Mouse (Mus musculus) ovary, postnatal 36 days (tissue): ENCODE data around the gene Taar8c.
"Not testable (repeated sequence)": the region's sequence is repeated elsewhere in the genome, so short reads cannot be mapped to it uniquely, and the experiment has no call there.

ENCODE experiments used
- DNase-seq: peaks from one replicate; pipeline ENCODE4 v3.0.0; 2022; ENCODE audit warnings: low spot score, mixed read lengths

Gene Taar8c

DNA sequence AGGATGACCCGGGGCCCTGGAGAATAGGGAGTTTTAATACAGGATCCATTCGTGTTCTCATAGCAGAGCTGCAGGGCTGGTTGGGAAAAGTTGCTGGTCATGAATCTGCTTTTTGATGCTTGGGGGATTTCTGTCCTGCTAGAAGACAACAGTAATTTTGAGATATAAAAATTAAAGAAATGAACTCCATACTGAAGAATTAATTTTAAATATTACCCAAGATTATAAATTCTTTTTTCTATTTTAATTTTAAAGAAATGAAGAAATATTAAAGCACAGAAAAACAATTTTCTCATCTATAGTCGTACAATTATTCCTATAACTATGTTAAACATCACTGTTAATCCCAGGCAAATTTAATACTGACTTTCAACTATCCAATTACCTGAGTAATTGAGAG is at the start of gene Taar8c:
TSS of gene Taar8c (minus strand) at position 101 of the 400 bp plus-strand sequence.
- not testable (repeated sequence) for DNase-seq

DNA sequence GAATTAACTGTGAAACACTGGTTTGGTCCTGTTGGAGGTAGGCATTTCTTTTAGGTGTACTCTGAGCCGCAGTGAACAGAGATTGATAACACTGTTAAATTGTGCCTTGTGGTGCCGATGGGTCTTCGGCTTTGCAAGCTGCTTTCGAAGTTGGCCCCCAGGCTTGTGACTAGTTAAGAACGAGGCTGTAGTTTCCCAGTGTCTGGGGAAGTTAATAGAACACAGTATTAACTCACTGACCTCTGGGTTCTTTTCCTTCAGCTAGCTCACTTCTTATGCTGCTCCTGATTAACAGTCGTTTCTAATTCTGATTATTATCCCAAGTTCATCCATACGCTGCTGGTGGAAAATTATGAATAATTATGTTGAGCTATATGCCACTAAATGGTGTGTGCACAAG is 48.4 kb upstream of the Taar8c start:
- no peak for DNase-seq

DNA sequence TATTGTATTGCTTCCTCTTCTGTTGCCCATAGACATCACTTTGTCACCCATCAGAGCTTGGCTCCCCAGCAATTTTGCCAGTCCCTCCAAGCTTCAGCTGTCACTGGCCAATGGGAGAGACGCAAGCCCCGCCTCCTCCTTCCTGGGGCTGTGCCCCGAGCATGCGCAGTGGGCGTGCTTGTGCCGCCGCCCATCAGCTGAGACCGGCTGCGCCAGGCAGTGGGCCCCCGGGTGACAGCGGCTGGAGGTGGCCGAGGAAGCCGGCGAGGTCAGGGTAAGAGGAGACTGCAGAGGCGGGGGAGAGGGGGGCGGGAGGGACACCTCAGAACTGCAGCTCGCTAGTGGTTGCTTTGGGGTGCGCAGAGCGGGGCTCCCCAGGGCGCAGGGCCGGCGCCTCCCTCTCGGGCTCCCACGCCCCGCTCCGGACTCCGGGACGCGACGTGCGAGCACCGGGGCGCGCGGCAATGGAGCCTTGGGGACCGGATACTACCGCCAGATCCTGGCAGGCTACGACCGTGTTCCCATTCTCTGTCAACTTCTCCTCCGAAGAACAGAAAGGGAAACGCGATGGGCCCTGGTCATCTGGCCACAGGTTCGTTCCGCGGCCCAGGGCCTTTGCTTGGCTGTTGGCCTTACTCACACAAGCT is 47.5 kb upstream of the Taar8c start, which contains the start of gene Stx7:
TSS of gene Stx7 (plus strand) at position 168 of the 647 bp plus-strand sequence.
- DNase-seq: peak; percentile 92

DNA sequence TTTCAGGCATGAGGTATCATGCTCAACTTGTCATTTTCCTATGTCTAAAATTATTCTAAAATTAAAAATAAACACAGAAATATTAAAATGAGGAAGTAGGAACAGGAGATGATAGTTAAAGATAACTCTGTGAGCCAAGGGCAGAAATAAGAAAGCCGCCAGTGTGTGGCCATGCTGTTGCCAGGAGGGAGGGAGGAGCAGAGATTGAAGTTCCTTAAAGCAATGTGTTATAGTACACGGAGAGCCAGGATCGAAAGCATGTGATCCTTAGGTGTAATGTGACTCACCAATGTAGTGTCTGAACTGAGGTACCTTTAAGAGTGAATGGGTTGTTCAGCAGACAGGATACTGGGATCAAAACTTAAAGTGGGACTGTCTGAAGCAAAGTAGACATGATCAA is 41.0 kb upstream of the Taar8c start:
- no peak for DNase-seq

DNA sequence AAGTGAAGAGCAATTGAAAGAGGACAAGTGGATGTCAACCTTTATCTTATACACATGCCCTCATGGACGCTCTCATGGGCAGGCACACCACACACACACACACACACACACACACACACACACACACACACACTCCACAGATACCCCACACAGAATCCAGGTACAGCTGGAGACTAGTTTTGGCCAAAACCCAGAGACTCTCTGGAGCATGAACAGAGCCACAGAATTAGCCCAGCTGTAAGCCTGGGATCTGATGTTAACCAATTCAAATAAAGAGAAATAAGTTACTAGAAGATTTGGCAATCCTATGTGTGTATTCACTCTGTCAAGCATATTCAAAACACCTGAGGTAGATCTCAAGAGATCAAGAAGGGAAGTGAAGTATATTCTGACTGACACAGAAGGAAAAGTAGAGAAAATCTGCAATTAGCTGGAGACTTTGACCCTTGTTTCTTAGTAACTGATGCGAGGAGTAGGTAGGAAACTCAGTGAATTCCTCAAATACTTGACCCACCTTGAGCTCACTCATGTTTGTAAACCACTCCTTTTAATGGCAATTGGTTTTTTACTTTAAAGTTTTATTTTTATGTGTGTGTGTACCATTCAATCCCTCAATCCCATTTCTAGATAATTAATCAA is 37.0 kb upstream of the Taar8c start:
- no peak for DNase-seq

DNA sequence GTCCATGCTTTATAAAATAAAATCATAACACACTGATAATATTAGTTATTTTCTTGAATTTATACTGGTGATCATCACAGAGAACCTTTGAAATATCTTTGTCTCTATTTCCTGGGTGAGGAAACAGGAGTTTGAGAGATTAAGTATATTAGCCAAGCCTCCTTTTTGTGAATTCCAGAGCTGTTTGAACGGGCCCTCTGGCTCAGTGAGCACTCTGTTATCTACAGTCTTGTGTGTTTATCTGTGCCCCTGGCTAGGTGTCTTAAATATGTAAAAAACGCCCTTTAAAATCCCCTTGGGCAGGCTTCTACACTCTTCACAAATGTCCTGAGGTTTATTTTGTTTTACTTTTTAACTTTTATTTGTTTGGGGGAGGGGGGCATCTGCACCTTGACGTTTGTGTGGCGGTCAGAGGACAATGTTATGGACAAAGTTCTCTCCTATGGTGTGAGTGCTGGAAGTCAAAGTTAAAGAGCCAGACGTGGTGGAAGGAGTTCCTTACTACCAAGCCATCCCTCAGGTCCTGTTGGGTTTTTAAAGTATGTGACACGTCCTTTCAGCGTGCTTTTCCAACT is 32.4 kb upstream of the Taar8c start:
- DNase-seq: no peak

DNA sequence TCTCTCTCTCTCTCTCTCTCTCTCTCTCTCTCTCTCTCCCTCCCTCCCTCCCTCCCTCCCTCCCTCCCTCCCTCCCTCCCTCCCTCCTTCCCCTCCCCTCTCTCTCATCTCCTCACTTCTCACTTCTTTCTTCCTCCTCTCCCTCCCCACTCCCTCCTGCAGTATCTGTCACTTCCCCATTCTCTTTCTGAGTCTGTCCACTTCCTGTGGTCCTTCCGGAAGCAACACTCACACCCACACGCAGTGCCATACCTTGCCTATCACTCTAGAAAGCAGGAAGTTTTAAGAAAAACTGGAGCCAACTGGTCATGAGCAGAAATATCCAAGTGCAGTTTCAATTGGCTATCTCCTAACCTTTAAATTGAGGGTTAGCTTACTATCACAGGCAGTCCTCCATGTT is 31.4 kb upstream of the Taar8c start:
- no peak for DNase-seq

DNA sequence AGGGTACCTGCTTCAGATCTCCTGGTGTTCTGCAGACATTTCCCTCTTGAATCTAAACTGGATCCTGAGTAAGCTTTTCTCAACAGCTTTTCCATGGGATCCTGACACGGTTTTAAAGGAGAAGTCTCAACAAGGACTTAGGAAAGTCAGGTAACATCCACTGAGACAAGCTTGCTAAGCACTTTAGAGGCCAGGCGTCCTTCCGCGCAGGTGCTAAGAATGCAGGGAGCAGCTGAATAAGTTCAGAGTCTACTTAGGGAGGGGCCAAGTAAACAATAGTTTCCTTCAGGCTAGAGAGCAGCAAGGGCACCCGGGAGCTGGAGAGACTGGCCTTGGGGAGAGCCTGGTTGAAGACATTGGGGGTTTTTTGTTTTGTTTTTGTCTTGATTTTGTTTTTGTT is 30.6 kb upstream of the Taar8c start:
- peak; percentile 20 for DNase-seq

DNA sequence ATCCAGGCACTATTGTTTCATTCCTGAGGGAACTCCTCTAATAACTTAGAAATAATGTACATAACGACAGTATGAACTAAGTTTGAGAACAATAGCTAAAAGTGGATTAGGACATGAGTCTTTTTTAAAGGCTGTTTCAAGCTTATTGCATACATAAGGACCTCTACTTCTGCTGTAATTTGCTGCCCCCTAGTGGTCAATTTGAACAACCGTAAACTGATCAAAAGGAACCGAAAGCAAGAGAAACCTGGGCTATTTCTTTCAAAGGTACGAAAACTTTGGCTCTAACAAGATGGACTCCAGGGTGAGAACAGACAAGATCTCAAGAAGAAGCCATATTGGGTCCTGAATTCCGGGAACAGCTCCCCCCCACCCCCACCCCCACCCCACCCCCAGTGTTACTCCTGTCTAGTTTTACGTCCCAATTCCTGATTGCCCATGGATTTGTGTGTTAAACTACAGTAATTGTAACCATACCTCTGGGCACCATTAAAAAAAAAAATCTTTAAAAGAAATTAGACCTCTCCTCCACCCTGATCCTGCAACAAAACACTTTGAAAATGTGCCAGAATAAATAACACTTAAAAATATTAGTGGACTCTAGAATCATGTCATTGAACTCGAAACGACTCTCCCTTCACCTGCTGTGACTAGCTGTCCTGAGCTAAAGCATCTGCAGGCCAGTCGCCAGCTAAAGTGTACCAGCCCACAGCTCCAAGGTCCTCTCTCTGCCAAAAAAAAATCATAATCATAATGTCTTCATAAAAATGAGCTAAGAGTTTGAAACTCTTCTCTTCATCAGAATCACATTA is 29.9 kb upstream of the Taar8c start:
- DNase-seq: no peak

DNA sequence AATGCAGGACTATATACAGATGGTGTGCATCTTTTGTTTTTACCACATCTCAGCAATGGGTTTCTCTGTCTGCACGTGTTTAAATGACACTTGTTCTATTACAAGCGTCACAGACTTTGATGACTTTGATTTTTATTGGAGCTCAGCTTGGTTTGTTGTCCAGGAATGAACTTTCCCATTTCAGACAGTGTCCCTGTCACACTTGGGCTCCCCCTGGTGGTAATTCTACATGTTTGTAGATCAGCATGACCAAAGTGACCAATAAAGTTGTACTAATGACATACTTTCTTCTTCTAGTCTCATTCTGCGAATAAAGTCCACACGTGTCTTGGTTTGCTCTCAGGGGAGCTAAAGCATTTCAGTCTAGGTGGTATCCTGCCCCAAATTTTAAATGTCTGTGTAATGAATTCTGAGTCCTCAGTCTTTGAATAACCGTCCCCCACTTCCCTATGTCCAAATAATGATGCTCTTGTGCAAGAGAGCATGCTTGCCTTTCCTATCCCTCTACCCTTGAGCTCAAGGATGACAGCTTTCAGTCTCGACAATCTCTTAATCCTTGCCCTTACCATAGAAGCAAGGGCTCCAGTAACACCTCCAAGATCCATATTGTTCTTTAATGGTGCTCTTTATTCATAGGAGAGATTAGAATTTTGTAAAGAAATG is 9.5 kb upstream of the Taar8c start:
- no peak for DNase-seq

DNA sequence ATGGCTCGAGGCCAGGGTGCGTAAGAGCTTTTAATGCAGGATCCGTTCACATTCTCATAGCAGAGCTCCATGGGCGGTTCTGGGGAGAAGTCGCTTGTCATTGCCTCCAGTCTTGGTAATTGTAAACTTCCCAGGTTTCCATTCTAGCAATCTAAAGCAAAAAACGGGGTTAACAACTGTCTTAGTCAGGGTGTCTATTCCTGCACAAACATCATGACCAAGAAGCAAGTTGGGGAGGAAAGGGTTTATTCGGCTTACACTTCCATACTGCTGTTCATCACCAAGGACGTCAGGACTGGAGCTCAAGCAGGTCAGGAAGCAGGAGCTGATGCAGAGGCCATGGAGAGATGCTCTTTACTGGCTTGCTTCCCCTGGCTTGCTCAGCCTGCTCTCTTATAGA is 7.7 kb upstream of the Taar8c start, which contains the start of gene Taar9:
TSS of gene Taar9 (minus strand) at position 101 of the 400 bp plus-strand sequence.
- not testable (repeated sequence) for DNase-seq

DNA sequence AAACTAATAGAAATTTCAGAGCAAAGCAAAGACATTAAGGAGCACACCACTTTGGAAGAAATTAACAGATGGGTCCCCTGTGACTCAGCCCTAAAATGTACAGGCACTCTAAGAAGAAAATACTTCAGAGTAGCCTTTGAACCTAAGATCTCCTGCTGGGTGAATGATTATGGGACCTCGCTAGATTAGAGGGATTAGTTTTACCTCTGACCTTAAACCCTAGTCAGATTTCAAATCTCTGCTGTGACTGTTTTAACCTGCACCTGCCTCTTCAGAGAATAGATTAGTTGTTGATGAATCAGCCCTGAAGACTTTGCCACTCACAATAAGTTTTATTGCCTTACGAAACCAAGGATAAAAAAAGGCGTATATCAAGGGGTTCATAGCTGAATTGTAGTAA is 6.5 kb upstream of the Taar8c start:
- no peak for DNase-seq

DNA sequence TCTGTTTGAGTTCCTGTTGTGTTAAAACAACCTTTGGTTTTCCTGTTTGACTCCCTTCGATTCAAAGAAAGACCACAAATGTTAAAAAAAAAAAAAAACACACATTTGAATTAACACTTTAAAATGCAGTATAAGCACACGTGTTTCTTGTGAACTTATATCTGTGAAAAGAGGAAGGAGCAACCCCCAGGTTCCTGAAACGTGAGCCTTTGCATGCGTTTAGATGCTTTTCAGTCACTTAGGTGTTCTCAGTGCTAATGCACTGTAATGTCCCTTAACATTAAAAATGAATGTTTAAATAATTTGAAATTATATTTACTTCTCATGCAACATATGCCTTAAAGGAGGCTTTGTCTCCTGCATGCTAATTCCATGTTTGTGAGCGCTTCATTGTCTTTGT is 6.0 kb upstream of the Taar8c start:
- DNase-seq: no peak

DNA sequence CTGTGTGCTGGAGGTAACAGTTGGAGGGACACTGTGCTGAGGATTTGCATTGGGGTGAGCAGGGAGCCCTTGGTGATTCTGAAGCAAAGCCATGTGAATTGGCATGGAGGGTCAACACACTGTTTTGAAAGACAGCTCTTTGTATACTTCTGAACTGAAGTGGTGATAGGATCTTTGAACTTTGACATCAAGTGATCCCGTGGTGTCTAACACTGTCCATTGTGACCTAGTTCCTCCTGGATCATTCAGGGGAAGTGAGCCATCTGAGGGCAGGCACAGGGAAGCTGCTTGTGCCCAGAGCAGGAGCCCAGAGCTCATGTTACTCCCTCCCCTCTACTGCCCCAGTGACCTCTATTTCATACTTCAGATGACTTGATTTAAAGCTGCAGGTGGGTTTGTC is 1.6 kb upstream of the Taar8c start:
- not testable (repeated sequence) for DNase-seq

DNA sequence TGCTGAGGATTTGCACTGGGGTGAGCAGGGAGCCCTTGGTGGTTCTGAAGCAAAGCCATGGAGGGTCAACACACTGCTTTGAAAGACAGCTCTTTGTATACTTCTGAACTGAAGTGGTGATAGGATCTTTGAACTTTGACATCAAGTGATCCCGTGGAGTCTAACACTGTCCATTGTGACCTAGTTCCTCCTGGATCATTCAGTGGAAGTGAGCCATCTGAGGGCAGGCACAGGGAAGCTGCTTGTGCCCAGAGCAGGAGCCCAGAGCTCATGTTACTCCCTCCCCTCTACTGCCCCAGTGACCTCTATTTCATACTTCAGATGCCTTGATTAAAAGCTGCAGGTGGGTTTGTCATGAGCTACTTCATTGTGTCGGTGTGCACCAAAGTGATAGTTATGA is 4.7 kb downstream of the Taar8c start:
- DNase-seq: not testable (repeated sequence)

DNA sequence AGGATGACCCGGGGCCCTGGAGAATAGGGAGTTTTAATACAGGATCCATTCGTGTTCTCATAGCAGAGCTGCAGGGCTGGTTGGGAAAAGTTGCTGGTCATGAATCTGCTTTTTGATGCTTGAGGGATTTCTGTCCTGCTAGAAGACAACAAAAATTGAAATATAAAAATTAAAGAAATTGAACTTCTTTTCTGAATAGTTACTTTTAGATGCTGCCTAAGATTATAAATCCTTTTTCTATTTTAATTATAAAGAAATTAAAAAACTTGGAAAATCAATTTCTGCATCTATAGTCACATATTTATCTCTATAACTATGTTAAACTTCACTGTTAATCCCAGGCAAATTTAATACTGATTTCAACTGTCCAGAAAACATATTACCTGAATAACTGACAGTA is 9.5 kb downstream of the Taar8c start, which contains the start of gene Taar8b:
TSS of gene Taar8b (minus strand) at position 101 of the 400 bp plus-strand sequence.
- DNase-seq: no peak

DNA sequence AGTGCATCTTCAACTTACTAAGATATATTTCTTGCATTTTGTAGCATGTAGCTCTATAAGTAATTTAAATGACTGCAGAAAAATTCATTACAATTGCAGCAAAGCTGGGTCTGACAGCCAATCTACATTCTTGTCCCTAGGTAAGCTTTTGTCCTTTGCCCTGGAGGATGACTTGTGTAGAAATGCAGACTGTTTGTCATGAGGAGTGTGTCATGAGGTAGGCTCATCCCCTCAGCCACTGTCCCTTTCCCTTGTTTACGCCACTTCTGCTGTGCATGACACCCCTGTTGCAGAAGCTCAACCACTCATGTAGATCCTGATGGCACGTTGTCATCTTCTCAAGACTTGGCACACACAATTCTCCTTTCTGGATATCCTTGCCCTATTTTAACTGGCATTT is 14.5 kb downstream of the Taar8c start:
- no peak for DNase-seq

DNA sequence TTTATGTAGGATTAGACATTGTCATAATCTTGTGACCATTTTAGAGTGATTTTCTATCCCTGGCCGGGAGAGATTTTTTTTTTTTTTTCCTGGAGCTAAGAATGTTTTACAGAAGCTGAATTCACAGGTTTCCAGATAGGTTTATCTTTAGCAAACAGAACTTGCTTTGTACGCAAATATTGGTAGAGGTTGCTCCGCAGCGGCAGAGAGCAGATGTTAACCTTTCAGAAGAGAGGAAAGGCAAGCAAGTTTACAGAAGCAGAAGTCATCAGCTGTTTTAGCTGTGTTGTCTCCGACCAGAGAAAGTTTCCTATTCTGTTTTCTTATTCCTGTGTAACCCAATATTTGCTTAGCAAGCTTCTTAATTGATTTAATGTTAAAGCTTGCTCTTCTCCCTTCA is 15.2 kb downstream of the Taar8c start:
- no peak for DNase-seq

DNA sequence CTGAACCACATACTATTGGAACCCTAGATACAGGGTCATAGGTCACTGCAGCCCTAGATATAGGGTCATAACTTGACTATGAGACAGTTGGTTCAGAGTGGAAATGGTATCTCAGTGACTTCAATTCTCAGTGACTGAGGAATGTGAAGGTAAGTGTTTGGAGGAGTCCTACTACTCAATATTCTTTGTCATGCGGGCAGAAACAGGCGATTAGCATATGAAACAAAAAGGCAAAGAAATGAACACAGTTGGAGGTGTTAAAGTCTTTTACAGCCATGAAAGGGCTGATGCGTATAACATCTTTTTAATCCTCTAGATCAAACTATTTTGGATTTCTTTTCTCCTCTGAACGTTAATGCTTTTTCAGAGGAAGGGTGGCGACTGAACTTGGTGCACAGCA is 15.8 kb downstream of the Taar8c start:
- DNase-seq: no peak

DNA sequence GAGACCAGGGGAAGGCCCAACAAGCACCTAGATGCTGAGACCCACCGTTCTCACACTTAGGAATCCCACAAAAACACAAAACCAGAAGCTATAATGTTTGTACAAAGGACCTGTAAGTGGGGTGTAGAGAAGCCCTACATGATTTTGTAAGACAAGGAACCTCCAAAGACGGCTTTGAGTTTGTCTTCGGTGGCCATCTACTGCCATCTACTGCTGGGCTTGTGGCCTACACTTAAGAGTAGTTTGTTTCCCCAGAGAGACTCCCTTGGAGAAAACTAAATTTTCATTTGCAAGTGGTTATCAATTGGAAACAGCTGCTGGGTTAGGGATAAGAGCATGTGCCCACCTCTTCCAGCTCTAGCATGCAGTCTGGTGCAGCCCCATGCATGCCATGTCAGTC is 21.5 kb downstream of the Taar8c start:
- peak; percentile 30 for DNase-seq

DNA sequence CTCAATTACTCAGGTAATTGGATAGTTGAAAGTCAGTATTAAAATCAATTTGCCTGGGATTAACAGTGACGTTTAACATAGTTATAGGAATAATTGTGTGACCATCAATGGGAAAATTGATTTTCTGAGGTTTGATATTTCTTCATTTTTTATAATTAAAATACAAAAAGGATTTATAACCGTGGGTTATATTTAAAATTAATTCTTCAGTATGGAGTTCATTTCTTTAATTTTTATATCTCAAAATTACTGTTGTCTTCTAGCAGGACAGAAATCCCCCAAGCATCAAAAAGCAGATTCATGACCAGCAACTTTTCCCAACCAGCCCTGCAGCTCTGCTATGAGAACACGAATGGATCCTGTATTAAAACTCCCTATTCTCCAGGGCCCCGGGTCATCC is 25.5 kb downstream of the Taar8c start, which contains the start of gene Taar8a:
TSS of gene Taar8a (plus strand) at position 301 of the 400 bp plus-strand sequence.
- not testable (repeated sequence) for DNase-seq

DNA sequence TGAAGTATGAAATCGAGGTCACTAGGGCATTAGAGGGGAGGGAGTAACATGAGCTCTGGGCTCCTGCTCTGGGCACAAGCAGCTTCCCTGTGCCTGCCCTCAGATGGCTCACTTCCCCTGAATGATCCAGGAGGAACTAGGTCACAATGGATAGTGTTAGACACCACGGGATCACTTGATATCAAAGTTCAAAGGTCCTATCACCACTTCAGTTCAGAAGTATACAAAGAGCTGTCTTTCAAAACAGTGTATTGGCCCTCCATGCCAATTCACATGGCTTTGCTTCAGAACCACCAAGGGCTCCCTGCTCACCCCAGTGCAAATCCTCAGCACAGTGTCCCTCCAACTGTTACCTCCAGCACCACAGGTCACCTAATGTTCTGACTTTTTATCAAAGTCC is 27.0 kb downstream of the Taar8c start:
- DNase-seq: not testable (repeated sequence)
